Mouse (Mus musculus): ENCODE data around the gene Ttc8. TPM values are rescaled to one million over a fixed set of nuclear protein-coding genes. Genes with fewer than 3 reads are reported as not detected.
A peak's percentile ranks its signal among the peaks of the same experiment; 100 is the strongest.
"Not testable (repeated sequence)": the region's sequence is repeated elsewhere in the genome, so short reads cannot be mapped to it uniquely, and the experiment has no call there.

Ttc8 gene
- polyA plus RNA-seq, 1 experiment from 2014 or later = 40.0 TPM

GRCm38 (mm10) chr12:98931174-98931573, 10.8 kb downstream of the Ttc8 start:
- no peak overlapping the region for H3K27ac ChIP-seq
- no peak overlapping the region for H3K4me3 ChIP-seq
- WGBS = 93% methylated on average over 4 of the region's 4 CpGs
- peaks cover 22% of the 10 kb centered on the region for H3K36me3 ChIP-seq (replicated peaks)
- no peaks in the 10 kb centered on the region for H3K27me3 ChIP-seq (ENCODE audit: poor library complexity, severe bottlenecking)
- H3K4me1 ChIP-seq = no peaks in the 10 kb centered on the region
- DNase-seq (ENCODE audit: extremely low spot score, low spot score) = no peak
- peaks cover 8% of the 10 kb centered on the region; the same call in 1 of the 2 replicates for H3K9me3 ChIP-seq

GRCm38 (mm10) chr12:98932441-98932840, 12.1 kb downstream of the Ttc8 start:
- H3K36me3 ChIP-seq (replicated peaks) = peaks cover 25% of the 10 kb centered on the region
- H3K4me1 ChIP-seq = no peaks in the 10 kb centered on the region
- H3K9me3 ChIP-seq = peaks cover 8% of the 10 kb centered on the region; the same call in 1 of the 2 replicates
- WGBS = 89% methylated on average over 4 of the region's 4 CpGs
- DNase-seq (ENCODE audit: extremely low spot score, low spot score) = no peak
- H3K27ac ChIP-seq = no peak overlapping the region
- no peak overlapping the region for H3K4me3 ChIP-seq
- H3K27me3 ChIP-seq (ENCODE audit: poor library complexity, severe bottlenecking) = no peaks in the 10 kb centered on the region

GRCm38 (mm10) chr12:98932856-98933255, 12.5 kb downstream of the Ttc8 start:
- H3K4me1 ChIP-seq = no peaks in the 10 kb centered on the region
- no peak overlapping the region for H3K27ac ChIP-seq
- peaks cover 8% of the 10 kb centered on the region; the same call in 1 of the 2 replicates for H3K9me3 ChIP-seq
- no peaks in the 10 kb centered on the region for H3K27me3 ChIP-seq (ENCODE audit: poor library complexity, severe bottlenecking)
- no peak overlapping the region for H3K4me3 ChIP-seq
- H3K36me3 ChIP-seq (replicated peaks) = peaks cover 25% of the 10 kb centered on the region
- DNase-seq (ENCODE audit: extremely low spot score, low spot score) = no peak
- WGBS = 96% methylated on average over 1 of the region's 1 CpGs

GRCm38 (mm10) chr12:98951295-98951694, 30.9 kb downstream of the Ttc8 start:
- not testable (repeated sequence) for H3K27ac ChIP-seq; DNase-seq (ENCODE audit: extremely low spot score, low spot score); H3K4me3 ChIP-seq; H3K27me3 ChIP-seq (ENCODE audit: poor library complexity, severe bottlenecking); H3K4me1 ChIP-seq; H3K9me3 ChIP-seq
- H3K36me3 ChIP-seq (replicated peaks) = peaks cover 19% of the 10 kb centered on the region
- 81% methylated on average over 5 of the region's 5 CpGs for WGBS

- Histone ChIP-seq H3K36me3 (replicated peaks) (peaks cover 12% of the 10 kb centered on the region), H3K4me1 (0 out of 2 replicates have a peak, but pooled peaks cover 7% of the 10 kb centered on the region), H3K4me3 (no peak overlapping the region), H3K27ac (no peak overlapping the region), H3K9me3 (no peaks in the 10 kb centered on the region), H3K27me3 (ENCODE audit: poor library complexity, severe bottlenecking) (no peaks in the 10 kb centered on the region)
- DNase-seq (ENCODE audit: extremely low spot score, low spot score) = no peak
- 90% methylated on average over 2 of the region's 2 CpGs for WGBS
Measured at GRCm38 (mm10) chr12:98956951-98957350, 36.6 kb downstream of the Ttc8 start.

GRCm38 (mm10) chr12:98957455-98957854, 37.1 kb downstream of the Ttc8 start:
- no peak for DNase-seq (ENCODE audit: extremely low spot score, low spot score)
- no peaks in the 10 kb centered on the region for H3K9me3 ChIP-seq
- 0 out of 2 replicates have a peak, but pooled peaks cover 7% of the 10 kb centered on the region for H3K4me1 ChIP-seq
- no peak overlapping the region for H3K4me3 ChIP-seq
- H3K27ac ChIP-seq = no peak overlapping the region
- H3K27me3 ChIP-seq (ENCODE audit: poor library complexity, severe bottlenecking) = no peaks in the 10 kb centered on the region
- peaks cover 12% of the 10 kb centered on the region for H3K36me3 ChIP-seq (replicated peaks)
- 89% methylated on average over 11 of the region's 11 CpGs for WGBS

- Histone ChIP-seq H3K27ac (no peak overlapping the region), H3K4me1 (peaks cover 15% of the 10 kb centered on the region), H3K27me3 (ENCODE audit: poor library complexity, severe bottlenecking) (no peaks in the 10 kb centered on the region), H3K36me3 (replicated peaks) (peaks cover 19% of the 10 kb centered on the region), H3K4me3 (no peak overlapping the region), H3K9me3 (no peaks in the 10 kb centered on the region)
- 88% methylated on average over 7 of the region's 7 CpGs for WGBS
- no peak for DNase-seq (ENCODE audit: extremely low spot score, low spot score)
Measured at GRCm38 (mm10) chr12:98961008-98961407, 40.6 kb downstream of the Ttc8 start.

- Histone ChIP-seq H3K4me3 (no peak overlapping the region), H3K27ac (no peak overlapping the region), H3K9me3 (no peaks in the 10 kb centered on the region), H3K4me1 (peaks cover 15% of the 10 kb centered on the region), H3K36me3 (replicated peaks) (peaks cover 18% of the 10 kb centered on the region), H3K27me3 (ENCODE audit: poor library complexity, severe bottlenecking) (no peaks in the 10 kb centered on the region)
- DNase-seq (ENCODE audit: extremely low spot score, low spot score) = no peak
- 91% methylated on average over 4 of the region's 4 CpGs for WGBS
Measured at GRCm38 (mm10) chr12:98961415-98961814, 41.0 kb downstream of the Ttc8 start.

GRCm38 (mm10) chr12:98965441-98966135, 45.2 kb downstream of the Ttc8 start:
- H3K27me3 ChIP-seq (ENCODE audit: poor library complexity, severe bottlenecking) = no peaks in the 10 kb centered on the region
- H3K27ac ChIP-seq = peak overlapping the region; percentile 53; the same call in 1 of the 2 replicates
- H3K4me3 ChIP-seq = no peak overlapping the region
- 84% methylated on average over 4 of the region's 4 CpGs for WGBS
- peaks cover 25% of the 10 kb centered on the region for H3K4me1 ChIP-seq
- H3K36me3 ChIP-seq (replicated peaks) = peaks cover 16% of the 10 kb centered on the region
- no peak for DNase-seq (ENCODE audit: extremely low spot score, low spot score)
- H3K9me3 ChIP-seq = no peaks in the 10 kb centered on the region

GRCm38 (mm10) chr12:98972291-98972690, 51.9 kb downstream of the Ttc8 start:
- Histone ChIP-seq H3K27me3 (ENCODE audit: poor library complexity, severe bottlenecking) (no peaks in the 10 kb centered on the region), H3K4me1 (peaks cover 24% of the 10 kb centered on the region), H3K4me3 (no peak overlapping the region), H3K27ac (no peak overlapping the region), H3K36me3 (replicated peaks) (peaks cover 47% of the 10 kb centered on the region), H3K9me3 (peaks cover 5% of the 10 kb centered on the region; the same call in 1 of the 2 replicates)
- no peak for DNase-seq (ENCODE audit: extremely low spot score, low spot score)
- 98% methylated on average over 3 of the region's 3 CpGs for WGBS

- H3K36me3 ChIP-seq (replicated peaks) = peaks cover 58% of the 10 kb centered on the region
Measured at GRCm38 (mm10) chr12:98973461-98973860, 53.1 kb downstream of the Ttc8 start.

GRCm38 (mm10) chr12:98974157-98974804, 53.9 kb downstream of the Ttc8 start:
- WGBS = 88% methylated on average over 12 of the region's 12 CpGs
- no peak overlapping the region for H3K4me3 ChIP-seq
- peak overlapping the region; percentile 51; the same call in 1 of the 2 replicates for H3K27ac ChIP-seq
- H3K4me1 ChIP-seq = peaks cover 14% of the 10 kb centered on the region; the same call in 1 of the 2 replicates
- peaks cover 22% of the 10 kb centered on the region; the same call in 1 of the 2 replicates for H3K9me3 ChIP-seq
- H3K36me3 ChIP-seq (replicated peaks) = peaks cover 63% of the 10 kb centered on the region
- H3K27me3 ChIP-seq (ENCODE audit: poor library complexity, severe bottlenecking) = no peaks in the 10 kb centered on the region
- DNase-seq (ENCODE audit: extremely low spot score, low spot score) = no peak

More at GRCm38 (mm10) chr12:98973461-98973860, 53.1 kb downstream of the Ttc8 start:
- H3K27me3 ChIP-seq (ENCODE audit: poor library complexity, severe bottlenecking) = no peaks in the 10 kb centered on the region
- WGBS = 86% methylated on average over 10 of the region's 10 CpGs
- H3K9me3 ChIP-seq = peaks cover 16% of the 10 kb centered on the region; the same call in 1 of the 2 replicates
- no peak overlapping the region for H3K4me3 ChIP-seq
- no peak for DNase-seq (ENCODE audit: extremely low spot score, low spot score)
- H3K27ac ChIP-seq = peak overlapping the region; percentile 51
- H3K4me1 ChIP-seq = peaks cover 14% of the 10 kb centered on the region; the same call in 1 of the 2 replicates

GRCm38 (mm10) chr12:98981081-98981480, 60.7 kb downstream of the Ttc8 start:
- Histone ChIP-seq H3K36me3 (replicated peaks) (peaks cover 78% of the 10 kb centered on the region), H3K4me1 (no peaks in the 10 kb centered on the region), H3K9me3 (peaks cover 22% of the 10 kb centered on the region; the same call in 1 of the 2 replicates), H3K27ac (no peak overlapping the region), H3K27me3 (ENCODE audit: poor library complexity, severe bottlenecking) (no peaks in the 10 kb centered on the region), H3K4me3 (no peak overlapping the region)
- no peak for DNase-seq (ENCODE audit: extremely low spot score, low spot score)
- WGBS = 90% methylated on average over 3 of the region's 3 CpGs
